Mouse (Mus musculus): ENCODE results near the gene Slc9a6. TPM values are rescaled to one million over a fixed set of nuclear protein-coding genes. Genes with fewer than 3 reads are reported as not detected.

Slc9a6 gene
- total and polyA plus RNA-seq, 3 experiments: 11.4 to 12.6 TPM; not detected in 1

DNA sequence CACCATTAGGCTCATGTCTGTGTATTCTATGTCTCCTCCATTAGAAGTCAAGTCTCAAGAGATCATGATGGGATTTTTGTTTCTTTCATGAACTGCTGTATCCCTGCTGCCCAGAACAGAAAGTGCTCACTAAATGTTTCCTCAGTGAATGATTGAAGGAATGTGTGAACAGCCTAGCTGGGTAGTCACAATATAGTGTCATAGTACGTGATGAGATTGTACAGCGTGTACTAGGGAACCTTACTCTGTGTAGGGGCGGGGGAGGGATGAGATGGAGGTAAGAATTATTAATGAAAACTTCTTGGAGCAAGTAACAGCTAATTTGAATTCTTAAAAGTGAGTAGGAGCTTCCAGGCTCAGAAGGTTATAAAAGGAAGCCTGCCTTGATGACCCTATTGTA, 91.7 kb downstream of the Slc9a6 start:
- Histone ChIP-seq H3K27me3 (ENCODE audit: control insufficient read depth in 1 of 2, insufficient read depth in 2 of 2, low read length in 2 of 2) (no peaks in the 10 kb centered on the region), H3K79me2 (ENCODE audit: control insufficient read depth, insufficient read depth, low read length, poor library complexity) (no peaks in the 10 kb centered on the region), H3K27ac (ENCODE audit: control insufficient read depth, low read depth, low read length) (no peak overlapping the region), H3K9me3 (replicated peaks; ENCODE audit: insufficient read depth, low read length) (no peaks in the 10 kb centered on the region), H3K9ac (ENCODE audit: control insufficient read depth, low read depth, low read length, poor library complexity, severe bottlenecking) (no peak overlapping the region), H3K4me1 (ENCODE audit: control insufficient read depth in 1 of 2, insufficient read depth in 2 of 2, low read length in 2 of 2) (no peaks in the 10 kb centered on the region), H3K4me3 (ENCODE audit: control insufficient read depth in 1 of 2, insufficient read depth in 1 of 2, low read depth in 2 of 2, low read length in 2 of 2) (no peak overlapping the region), H3K36me3 (ENCODE audit: control insufficient read depth in 1 of 2, insufficient read depth in 2 of 2, low read length in 2 of 2) (no peaks in the 10 kb centered on the region)
- DNase-seq (ENCODE audit: low read depth, low spot score): no peak
- no peak for TF ChIP-seq USF2 (IDR thresholded peaks at IDR 0.05; ENCODE audit: borderline replicate concordance in 1 of 2, insufficient read depth in 1 of 2, low read depth in 1 of 2, low read length in 2 of 2)
- TF ChIP-seq JUND (IDR thresholded peaks at IDR 0.05; ENCODE audit: low read depth, low read length): no peak
- no peak for TF ChIP-seq NRF1 (IDR thresholded peaks at IDR 0.05; ENCODE audit: insufficient read depth, low read depth, low read length, poor library complexity, severe bottlenecking)
- TF ChIP-seq HCFC1 (IDR thresholded peaks at IDR 0.05; ENCODE audit: low read depth, low read length): no peak
- no peak for TF ChIP-seq ELF1 (IDR thresholded peaks at IDR 0.05; ENCODE audit: low read depth, low read length)
- TF ChIP-seq ZKSCAN1 (IDR thresholded peaks at IDR 0.05; ENCODE audit: low read depth, low read length): no peak
- TF ChIP-seq ZC3H11A (IDR thresholded peaks at IDR 0.05; ENCODE audit: low read depth, low read length): no peak
- TF ChIP-seq MXI1 (IDR thresholded peaks at IDR 0.05; ENCODE audit: low read depth, low read length): no peak
- no peak for TF ChIP-seq UBTF (IDR thresholded peaks at IDR 0.05; ENCODE audit: borderline replicate concordance, insufficient read depth, low read depth, low read length)
- no peak for TF ChIP-seq TCF12 (IDR thresholded peaks at IDR 0.05; ENCODE audit: low read depth, low read length)
- no peak for TF ChIP-seq GATA1 (IDR thresholded peaks at IDR 0.05; ENCODE audit: low read depth, low read length)
- TF ChIP-seq E2F4 (IDR thresholded peaks at IDR 0.05; ENCODE audit: borderline replicate concordance, low read depth, low read length): no peak
- no peak for TF ChIP-seq GABPA (IDR thresholded peaks at IDR 0.05; ENCODE audit: low read depth, low read length)
- TF ChIP-seq EP300 (IDR thresholded peaks at IDR 0.05; ENCODE audit: low read depth in 1 of 2, low read length in 2 of 2): no peak
- TF ChIP-seq POLR2AphosphoS5 (IDR thresholded peaks at IDR 0.05; ENCODE audit: borderline replicate concordance, low read depth, low read length): no peak
- TF ChIP-seq SMC3 (IDR thresholded peaks at IDR 0.05; ENCODE audit: low read depth, low read length): no peak
- TF ChIP-seq CHD2 (IDR thresholded peaks at IDR 0.05; ENCODE audit: low read length): no peak
- TF ChIP-seq POLR2A (IDR thresholded peaks at IDR 0.05; ENCODE audit: control insufficient read depth in 1 of 2, insufficient read depth in 1 of 2, low read depth in 1 of 2, low read length in 2 of 2, poor library complexity in 1 of 2): no peak
- TF ChIP-seq TBP (IDR thresholded peaks at IDR 0.05; ENCODE audit: low read depth, low read length): no peak
- no peak for TF ChIP-seq BHLHE40 (IDR thresholded peaks at IDR 0.05; ENCODE audit: borderline replicate concordance, low read depth, low read length)

DNA sequence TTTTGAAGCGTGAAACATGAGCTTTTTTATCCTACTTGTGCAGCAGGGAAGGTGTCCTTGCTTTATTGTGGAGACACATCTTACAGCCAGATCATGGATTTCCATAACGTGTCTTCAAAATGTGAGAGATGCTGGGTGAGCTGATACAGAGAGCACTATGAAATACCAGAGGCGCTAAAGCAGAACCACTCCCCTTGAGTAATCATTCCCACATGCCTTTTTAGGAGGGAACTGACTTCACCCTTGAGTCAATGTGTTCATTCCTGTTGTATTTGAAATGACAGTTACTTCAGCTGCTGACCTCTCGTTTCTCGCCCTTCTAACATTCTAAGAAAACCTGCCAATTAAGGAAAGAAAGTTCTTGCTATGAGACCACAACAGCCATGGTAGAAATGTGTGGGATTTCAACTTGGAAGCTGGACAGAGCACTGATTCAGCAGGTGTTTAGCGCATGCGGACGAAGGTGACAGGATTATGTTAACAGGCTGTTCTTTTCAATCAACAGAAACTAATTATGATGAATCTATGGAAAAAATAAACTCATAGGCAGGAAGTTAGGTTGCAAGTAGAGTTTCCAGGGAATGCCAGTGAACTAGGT, 94.5 kb downstream of the Slc9a6 start:
- Histone ChIP-seq H3K36me3 (ENCODE audit: control insufficient read depth in 1 of 2, insufficient read depth in 2 of 2, low read length in 2 of 2) (no peaks in the 10 kb centered on the region), H3K27ac (ENCODE audit: control insufficient read depth, low read depth, low read length) (no peak overlapping the region), H3K4me3 (ENCODE audit: control insufficient read depth in 1 of 2, insufficient read depth in 1 of 2, low read depth in 2 of 2, low read length in 2 of 2) (no peak overlapping the region), H3K9ac (ENCODE audit: control insufficient read depth, low read depth, low read length, poor library complexity, severe bottlenecking) (no peak overlapping the region), H3K4me1 (ENCODE audit: control insufficient read depth in 1 of 2, insufficient read depth in 2 of 2, low read length in 2 of 2) (no peaks in the 10 kb centered on the region), H3K9me3 (replicated peaks; ENCODE audit: insufficient read depth, low read length) (no peaks in the 10 kb centered on the region), H3K79me2 (ENCODE audit: control insufficient read depth, insufficient read depth, low read length, poor library complexity) (no peaks in the 10 kb centered on the region), H3K27me3 (ENCODE audit: control insufficient read depth in 1 of 2, insufficient read depth in 2 of 2, low read length in 2 of 2) (no peaks in the 10 kb centered on the region)
- no peak for TF ChIP-seq GATA1 (IDR thresholded peaks at IDR 0.05; ENCODE audit: low read depth, low read length)
- no peak for TF ChIP-seq USF1 (IDR thresholded peaks at IDR 0.05; ENCODE audit: low read depth, low read length)
- TF ChIP-seq SMC3 (IDR thresholded peaks at IDR 0.05; ENCODE audit: low read depth, low read length): no peak
- no peak for TF ChIP-seq JUND (IDR thresholded peaks at IDR 0.05; ENCODE audit: low read depth, low read length)
- no peak for TF ChIP-seq GABPA (IDR thresholded peaks at IDR 0.05; ENCODE audit: low read depth, low read length)
- no peak for TF ChIP-seq ZC3H11A (IDR thresholded peaks at IDR 0.05; ENCODE audit: low read depth, low read length)
- no peak for TF ChIP-seq NELFE (IDR thresholded peaks at IDR 0.05; ENCODE audit: low read depth, low read length)
- no peak for TF ChIP-seq USF2 (IDR thresholded peaks at IDR 0.05; ENCODE audit: borderline replicate concordance in 1 of 2, insufficient read depth in 1 of 2, low read depth in 1 of 2, low read length in 2 of 2)
- TF ChIP-seq MAFK (IDR thresholded peaks at IDR 0.05; ENCODE audit: borderline replicate concordance, low read depth, low read length): no peak
- no peak for TF ChIP-seq RAD21 (IDR thresholded peaks at IDR 0.05; ENCODE audit: low read depth, low read length)
- TF ChIP-seq POLR2A (IDR thresholded peaks at IDR 0.05; ENCODE audit: control insufficient read depth in 1 of 2, insufficient read depth in 1 of 2, low read depth in 1 of 2, low read length in 2 of 2, poor library complexity in 1 of 2): no peak
- TF ChIP-seq MEF2A (IDR thresholded peaks at IDR 0.05; ENCODE audit: extremely low read depth, insufficient replicate concordance, low read depth, low read length, poor library complexity, severe bottlenecking): no peak
- no peak for TF ChIP-seq KAT2A (conservative IDR thresholded peaks at IDR 0.05; ENCODE audit: low read depth, low read length)
- no peak for TF ChIP-seq ELF1 (IDR thresholded peaks at IDR 0.05; ENCODE audit: low read depth, low read length)
- TF ChIP-seq HCFC1 (IDR thresholded peaks at IDR 0.05; ENCODE audit: low read depth, low read length): no peak
- TF ChIP-seq MAX (IDR thresholded peaks at IDR 0.05; ENCODE audit: low read length): no peak
- TF ChIP-seq ZNF384 (IDR thresholded peaks at IDR 0.05; ENCODE audit: low read depth, low read length): no peak
- no peak for DNase-seq (ENCODE audit: low read depth, low spot score)
